Mouse (Mus musculus) frontal cortex, adult (tissue): ENCODE results near the gene Clec4n.
"Not testable (repeated sequence)": the region's sequence is repeated elsewhere in the genome, so short reads cannot be mapped to it uniquely, and the experiment has no call there.

Source experiments
- ATAC-seq: cut with Nextera tagmentation; 2 replicates; pipeline ENCODE4 v1.9.2; 2017; ENCODE audit warnings: mild to moderate bottlenecking, moderate library complexity, mixed read lengths; ENCODE audit not compliant: low TSS enrichment

Clec4n gene

DNA sequence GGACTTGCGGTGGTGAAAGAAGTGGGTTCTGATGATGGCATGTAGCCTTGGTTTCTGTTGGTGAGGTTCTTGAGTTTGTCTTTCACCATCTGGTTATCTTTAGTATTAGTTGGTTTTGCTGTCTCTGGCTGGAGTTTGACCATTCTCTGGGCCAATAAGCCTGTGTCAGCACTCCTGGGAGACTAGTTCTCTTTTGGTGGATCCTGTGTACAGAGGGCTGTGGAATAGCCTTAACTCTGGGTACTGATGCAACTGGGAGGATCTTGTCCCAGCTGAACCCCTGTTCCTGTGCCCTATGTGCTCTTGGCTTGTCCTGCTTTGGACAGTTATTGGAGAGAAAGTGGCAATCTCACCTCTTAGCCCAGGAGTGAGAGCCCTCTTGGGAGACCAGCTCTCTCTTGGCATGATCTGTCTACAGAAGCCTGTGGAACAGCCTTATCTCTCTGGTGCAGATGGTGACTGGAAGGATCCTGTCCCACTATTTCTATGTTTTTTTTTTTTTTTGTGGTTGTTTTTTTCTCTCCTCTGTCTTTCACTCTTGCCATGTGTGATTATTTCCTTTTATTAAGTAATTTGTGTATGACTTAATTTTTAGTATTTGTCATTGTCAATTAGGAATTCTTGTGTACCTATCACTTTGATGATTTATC is 63.2 kb downstream of the Clec4n start:
- no peak for ATAC-seq

DNA sequence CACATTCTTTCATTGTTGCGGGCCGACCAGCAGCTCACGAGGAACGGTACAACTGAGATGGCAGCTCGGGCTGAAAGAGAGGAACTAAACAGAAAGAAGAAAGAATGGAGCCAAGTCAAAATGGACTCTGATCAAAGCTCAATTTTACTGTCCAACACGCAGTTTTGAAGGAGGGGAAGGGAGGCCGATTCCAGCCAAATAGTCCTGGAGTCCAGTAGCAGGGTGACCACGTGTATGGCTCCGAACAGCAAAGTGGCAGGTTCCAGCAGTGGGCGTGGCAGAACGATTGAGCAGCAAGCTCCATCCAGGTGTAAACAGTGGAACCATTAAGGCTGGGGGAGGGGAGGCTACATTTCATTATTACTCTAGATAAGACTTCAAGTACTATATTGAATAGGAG is 63.9 kb downstream of the Clec4n start:
- ATAC-seq = not testable (repeated sequence)
